22 mouse cellular contexts compared by ENCODE assay signal in the genomic region with DNA sequence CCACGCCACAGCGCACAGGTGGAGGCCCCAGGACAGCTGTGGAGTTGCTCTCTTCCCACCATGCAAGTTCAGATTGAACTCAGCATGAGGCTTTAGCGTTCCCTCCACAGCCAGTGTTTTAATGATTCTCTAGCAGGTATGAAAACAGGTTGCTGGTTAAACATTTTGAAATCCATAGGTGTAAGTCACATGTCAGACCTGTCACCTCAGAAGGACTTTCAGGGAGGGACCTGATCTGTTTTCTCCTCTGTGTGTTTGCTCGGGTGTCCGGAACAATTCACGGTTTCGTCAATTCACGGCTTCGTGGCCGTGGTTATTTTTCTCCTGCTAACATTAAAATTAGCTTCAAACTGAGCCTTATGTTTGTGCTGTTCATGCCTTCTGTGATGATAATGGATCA. TPM values are rescaled to one million over a fixed set of nuclear protein-coding genes. Genes with fewer than 3 reads are reported as not detected.
DNase-seq lines count a peak whose midpoint lies in the region; ATAC-seq and TF ChIP-seq lines count a peak whose summit lies in the region.
"Had no signal": no experiment of that assay in that cellular context is flagged by ENCODE, and none has a peak within 500 bp of the region (broad histone marks: within the 10 kb centered on the region; RNA-seq: fewer than 3 reads in every experiment).

No protein-coding gene starts in this region.

- no peaks in the 10 kb centered on the region for H3K27me3 ChIP-seq in forebrain, embryonic 11.5 days (ENCODE audit: control insufficient read depth, insufficient read depth, low read length)
- no peaks in the 10 kb centered on the region for H3K27me3 ChIP-seq in forebrain, embryonic 15.5 days
- H3K27me3 ChIP-seq in kidney, embryonic 16.5 days (ENCODE audit: insufficient read depth, low read length) = no peaks in the 10 kb centered on the region
- H3K27me3 ChIP-seq in kidney, embryonic 14.5 days (ENCODE audit: control insufficient read depth, insufficient read depth, low read length) = no peaks in the 10 kb centered on the region
- H3K27me3 ChIP-seq in liver, postnatal 0 days (ENCODE audit: insufficient read depth, low read length) = no peaks in the 10 kb centered on the region
- H3K27me3 ChIP-seq in liver, embryonic 11.5 days (replicated peaks; ENCODE audit: control insufficient read depth, insufficient read depth, low read length) = 0 out of 2 replicates have a peak, but pooled peaks cover 3% of the 10 kb centered on the region
- H3K27me3 ChIP-seq in myocyte (ENCODE audit: control insufficient read depth, insufficient read depth, insufficient read length) = no peaks in the 10 kb centered on the region
- H3K27me3 ChIP-seq: heart, embryonic 15.5 days had no signal

- TF ChIP-seq POLR2A in myocyte (IDR thresholded peaks at IDR 0.05; ENCODE audit: insufficient read length, low read depth) = no peak

- no peak overlapping the region for H3K4me2 ChIP-seq in forebrain, embryonic 11.5 days (ENCODE audit: low read depth, low read length, severe bottlenecking)
- H3K4me2 ChIP-seq in forebrain, embryonic 15.5 days (replicated peaks) = no peak overlapping the region
- H3K4me2 ChIP-seq in kidney, embryonic 16.5 days (replicated peaks; ENCODE audit: low read depth, low read length) = no peak overlapping the region
- H3K4me2 ChIP-seq in kidney, embryonic 14.5 days (replicated peaks; ENCODE audit: low read depth, low read length) = no peak overlapping the region
- H3K4me2 ChIP-seq in liver, postnatal 0 days (ENCODE audit: low read depth, low read length) = no peak overlapping the region
- H3K4me2 ChIP-seq in liver, embryonic 11.5 days = no peak overlapping the region
- H3K4me2 ChIP-seq in myocyte (ENCODE audit: low read depth) = no peak overlapping the region
- H3K4me2 ChIP-seq: heart, embryonic 15.5 days; hindbrain, embryonic 13.5 days had no signal

- no peak overlapping the region for H3ac ChIP-seq in myocyte (ENCODE audit: control insufficient read depth, insufficient read length)

- TF ChIP-seq CTCF in liver, postnatal 0 days (IDR thresholded peaks at IDR 0.05; ENCODE audit: low read depth) = no peak

- no peak for DNase-seq in forebrain, embryonic 11.5 days (ENCODE audit: low spot score)
- no peak for DNase-seq in liver, postnatal 0 days
- DNase-seq in liver, embryonic 11.5 days (ENCODE audit: low spot score) = no peak
- DNase-seq: adrenal gland, adult 8-10 months; adrenal gland, postnatal 36 days; B cell, adult 2 months; cerebellum, adult 2 months; cerebellum, postnatal 10 days; gastrocnemius, postnatal 36 days; heart, postnatal 14 days had no signal

- peaks cover 6% of the 10 kb centered on the region; the same call in 1 of the 2 replicates for H3K4me1 ChIP-seq in forebrain, embryonic 11.5 days (replicated peaks; ENCODE audit: control insufficient read depth, insufficient read depth, low read length)
- 0 out of 2 replicates have a peak, but pooled peaks cover 2% of the 10 kb centered on the region for H3K4me1 ChIP-seq in forebrain, embryonic 15.5 days
- H3K4me1 ChIP-seq in kidney, embryonic 16.5 days (ENCODE audit: insufficient read depth, low read length) = peaks cover 48% of the 10 kb centered on the region
- peaks cover 33% of the 10 kb centered on the region for H3K4me1 ChIP-seq in kidney, embryonic 14.5 days (ENCODE audit: control insufficient read depth, insufficient read depth, low read length)
- peaks cover 30% of the 10 kb centered on the region for H3K4me1 ChIP-seq in liver, postnatal 0 days (ENCODE audit: insufficient read depth)
- H3K4me1 ChIP-seq in liver, embryonic 11.5 days (replicated peaks; ENCODE audit: control insufficient read depth, insufficient read depth, low read length) = peaks cover 17% of the 10 kb centered on the region

- no peaks in the 10 kb centered on the region for H3K9me3 ChIP-seq in forebrain, embryonic 11.5 days (ENCODE audit: control insufficient read depth, low read length)
- H3K9me3 ChIP-seq in forebrain, embryonic 15.5 days = no peaks in the 10 kb centered on the region
- no peaks in the 10 kb centered on the region for H3K9me3 ChIP-seq in kidney, embryonic 16.5 days (ENCODE audit: low read length)
- H3K9me3 ChIP-seq in kidney, embryonic 14.5 days (ENCODE audit: control insufficient read depth, low read length) = no peaks in the 10 kb centered on the region
- H3K9me3 ChIP-seq in liver, postnatal 0 days (ENCODE audit: low read length) = no peaks in the 10 kb centered on the region
- H3K9me3 ChIP-seq in liver, embryonic 11.5 days (ENCODE audit: control insufficient read depth, low read length) = no peaks in the 10 kb centered on the region
- H3K9me3 ChIP-seq: embryonic facial prominence, embryonic 10.5 days; G1E; heart, embryonic 10.5 days; heart, embryonic 15.5 days; hindbrain, embryonic 13.5 days had no signal

- H3K27ac ChIP-seq in forebrain, embryonic 11.5 days (ENCODE audit: low read depth, low read length) = 0 out of 2 replicates have a peak overlapping the region, but pooled peaks have one; percentile 1
- H3K27ac ChIP-seq in forebrain, embryonic 15.5 days (replicated peaks) = no peak overlapping the region
- peak overlapping the region; percentile 3 for H3K27ac ChIP-seq in kidney, embryonic 16.5 days (ENCODE audit: low read length)
- no peak overlapping the region for H3K27ac ChIP-seq in kidney, embryonic 14.5 days (ENCODE audit: low read depth, low read length)
- peak overlapping the region; percentile 65; the same call in 1 of the 2 replicates for H3K27ac ChIP-seq in liver, postnatal 0 days (ENCODE audit: low read depth)
- no peak overlapping the region for H3K27ac ChIP-seq in liver, embryonic 11.5 days (ENCODE audit: low read depth, low read length)
- H3K27ac ChIP-seq: embryonic facial prominence, embryonic 10.5 days; heart, embryonic 10.5 days; heart, embryonic 15.5 days; hindbrain, embryonic 13.5 days; hindbrain, postnatal 0 days had no signal

- WGBS in forebrain, embryonic 11.5 days = 78% methylated on average over 10 of the region's 10 CpGs
- WGBS in forebrain, embryonic 15.5 days = 70% methylated on average over 10 of the region's 10 CpGs
- WGBS in kidney, embryonic 16.5 days = 60% methylated on average over 10 of the region's 10 CpGs
- 67% methylated on average over 10 of the region's 10 CpGs for WGBS in kidney, embryonic 14.5 days
- 68% methylated on average over 10 of the region's 10 CpGs for WGBS in liver, postnatal 0 days (ENCODE audit: insufficient replicate concordance)
- WGBS in liver, embryonic 11.5 days = 84% methylated on average over 10 of the region's 10 CpGs

- H3K9ac ChIP-seq in forebrain, embryonic 11.5 days (ENCODE audit: low read length) = no peak overlapping the region
- no peak overlapping the region for H3K9ac ChIP-seq in forebrain, embryonic 15.5 days (replicated peaks)
- H3K9ac ChIP-seq in kidney, embryonic 16.5 days (replicated peaks; ENCODE audit: low read length) = no peak overlapping the region
- no peak overlapping the region for H3K9ac ChIP-seq in kidney, embryonic 14.5 days (ENCODE audit: low read depth, low read length)
- H3K9ac ChIP-seq in liver, postnatal 0 days (replicated peaks) = no peak overlapping the region
- H3K9ac ChIP-seq in liver, embryonic 11.5 days (ENCODE audit: low read depth, low read length) = no peak overlapping the region
- H3K9ac ChIP-seq: heart, embryonic 15.5 days; hindbrain, embryonic 13.5 days had no signal

- peaks cover 15% of the 10 kb centered on the region for H3K79me2 ChIP-seq in myocyte (ENCODE audit: control insufficient read depth, insufficient read depth)

- no peak for TF ChIP-seq EP300 in liver, postnatal 0 days (IDR thresholded peaks at IDR 0.05; ENCODE audit: low read depth)

- no peaks in the 10 kb centered on the region; the same call in 1 of the 2 replicates for H3K36me3 ChIP-seq in forebrain, embryonic 11.5 days (ENCODE audit: control insufficient read depth, insufficient read depth, low read length)
- 0 out of 2 replicates have a peak, but pooled peaks cover 5% of the 10 kb centered on the region for H3K36me3 ChIP-seq in forebrain, embryonic 15.5 days
- peaks cover 36% of the 10 kb centered on the region for H3K36me3 ChIP-seq in kidney, embryonic 16.5 days (ENCODE audit: insufficient read depth, low read length)
- peaks cover 52% of the 10 kb centered on the region for H3K36me3 ChIP-seq in kidney, embryonic 14.5 days (ENCODE audit: control insufficient read depth, insufficient read depth, low read length)
- peaks cover 17% of the 10 kb centered on the region for H3K36me3 ChIP-seq in liver, postnatal 0 days (replicated peaks; ENCODE audit: insufficient read depth, low read length)
- peaks cover 19% of the 10 kb centered on the region for H3K36me3 ChIP-seq in liver, embryonic 11.5 days (ENCODE audit: control insufficient read depth, insufficient read depth, low read length)
- peaks cover 9% of the 10 kb centered on the region for H3K36me3 ChIP-seq in myocyte (ENCODE audit: control insufficient read depth, insufficient read depth)

- no peak for ATAC-seq in forebrain, embryonic 11.5 days (replicated peaks; ENCODE audit: low FRiP score)
- no peak for ATAC-seq in forebrain, embryonic 15.5 days (replicated peaks)
- no peak for ATAC-seq in kidney, embryonic 16.5 days (ENCODE audit: low FRiP score, low TSS enrichment)
- no peak for ATAC-seq in kidney, embryonic 14.5 days (ENCODE audit: low FRiP score, low TSS enrichment)
- ATAC-seq in liver, postnatal 0 days = peak; percentile 78
- no peak for ATAC-seq in liver, embryonic 11.5 days (replicated peaks; ENCODE audit: low FRiP score)
- ATAC-seq: CD4-positive, CD25-positive, alpha-beta regulatory T cell, adult 4 months; forebrain, embryonic 16.5 days; hindbrain, postnatal 0 days had no signal

- H3K4me3 ChIP-seq in forebrain, embryonic 11.5 days (ENCODE audit: low read depth, low read length) = no peak overlapping the region
- no peak overlapping the region for H3K4me3 ChIP-seq in forebrain, embryonic 15.5 days
- H3K4me3 ChIP-seq in kidney, embryonic 16.5 days (ENCODE audit: low read length) = no peak overlapping the region
- H3K4me3 ChIP-seq in kidney, embryonic 14.5 days (ENCODE audit: low read length) = no peak overlapping the region
- no peak overlapping the region for H3K4me3 ChIP-seq in liver, postnatal 0 days (ENCODE audit: low read depth, low read length)
- no peak overlapping the region for H3K4me3 ChIP-seq in liver, embryonic 11.5 days (ENCODE audit: low read depth, low read length)
- H3K4me3 ChIP-seq in myocyte = no peak overlapping the region
- H3K4me3 ChIP-seq: embryonic facial prominence, embryonic 10.5 days; heart, embryonic 10.5 days; heart, embryonic 15.5 days; hindbrain, embryonic 13.5 days had no signal

TF ChIP-seq in myocyte, 11 proteins besides CTCF, POLR2A, EP300 and RAD21 (continues in another document):
- peak; percentile 68 for TF ChIP-seq POLR2AphosphoS2 (IDR thresholded peaks at IDR 0.05; ENCODE audit: insufficient read length, low read depth)

RNA-seq across cellular contexts. Expression of a gene that starts 7.5 kb away (rescaled TPM):
- polyA plus RNA-seq in forebrain, embryonic 11.5 days (2014; fragmentation: Nextera tagmentation; extraction: Ambion mirVana) = 20.9 and 24.4 TPM in 2 replicates
- polyA plus RNA-seq in forebrain, embryonic 15.5 days (2015; fragmentation: Nextera tagmentation; extraction: Ambion mirVana) = 4.3 and 5.6 TPM in 2 replicates
- polyA plus RNA-seq in kidney, embryonic 16.5 days (2015; fragmentation: Nextera tagmentation; extraction: Ambion mirVana) = 36.2 and 39.6 TPM in 2 replicates
- 41.7 and 49.8 TPM in 2 replicates for polyA plus RNA-seq in kidney, embryonic 14.5 days (2014; fragmentation: Nextera tagmentation; extraction: Ambion mirVana)
- polyA plus RNA-seq in liver, postnatal 0 days (2015; fragmentation: Nextera tagmentation; extraction: Ambion mirVana) = 3.7 and 4.8 TPM in 2 replicates
- 6.2 and 8.0 TPM in 2 replicates for polyA plus RNA-seq in liver, embryonic 11.5 days (2014; fragmentation: Nextera tagmentation; extraction: Ambion mirVana)
- 20.6 TPM for polyA plus RNA-seq in myocyte (2012; fragmentation: generic; extraction: Trizol)

Comparison
In these comparisons a context has a peak if more than half of its experiments do, and no peak if none do; other contexts are left out.
1. H3K27ac ChIP-seq: peak in forebrain, embryonic 11.5 days (single experiment), kidney, embryonic 16.5 days (single experiment) and liver, postnatal 0 days (single experiment); none in forebrain, embryonic 15.5 days (single experiment), kidney, embryonic 14.5 days (single experiment) and liver, embryonic 11.5 days (single experiment).